Mouse (Mus musculus) embryo, embryonic 11 days (tissue): Measurements from ENCODE around the gene Zfp341.

ENCODE experiments used
- DNase-seq: peaks from one replicate; pipeline ENCODE4 v3.0.0-alpha.2; 2015

Zfp341 gene

DNA sequence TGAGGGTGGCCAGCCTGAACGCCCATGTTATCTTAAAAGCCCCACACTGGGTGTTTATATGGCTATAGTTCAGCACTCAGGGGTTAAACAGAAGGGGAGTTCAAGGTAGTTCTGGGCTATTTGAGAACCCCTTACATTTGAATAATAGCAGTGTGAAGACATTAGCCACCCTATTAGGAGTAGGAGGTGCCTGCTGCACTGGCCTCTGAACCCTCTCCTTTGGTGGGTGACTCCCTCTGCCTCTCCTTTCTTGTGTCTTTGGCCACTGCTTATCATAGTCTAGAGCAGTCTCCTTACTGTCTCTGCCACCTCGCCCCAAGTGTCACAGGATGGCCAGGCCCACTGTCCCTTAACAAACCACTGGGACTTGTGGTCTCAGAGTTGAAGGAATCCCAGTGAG is 67.2 kb downstream of the Zfp341 start:
- DNase-seq = no peak

- DNase-seq = no peak
These were observed 67.8 kb downstream of the Zfp341 start for GRCm38 (mm10) chr2:154680941-154681340.

GRCm38 (mm10) chr2:154682712-154683111 is 69.6 kb downstream of the Zfp341 start:
- DNase-seq = no peak

DNA sequence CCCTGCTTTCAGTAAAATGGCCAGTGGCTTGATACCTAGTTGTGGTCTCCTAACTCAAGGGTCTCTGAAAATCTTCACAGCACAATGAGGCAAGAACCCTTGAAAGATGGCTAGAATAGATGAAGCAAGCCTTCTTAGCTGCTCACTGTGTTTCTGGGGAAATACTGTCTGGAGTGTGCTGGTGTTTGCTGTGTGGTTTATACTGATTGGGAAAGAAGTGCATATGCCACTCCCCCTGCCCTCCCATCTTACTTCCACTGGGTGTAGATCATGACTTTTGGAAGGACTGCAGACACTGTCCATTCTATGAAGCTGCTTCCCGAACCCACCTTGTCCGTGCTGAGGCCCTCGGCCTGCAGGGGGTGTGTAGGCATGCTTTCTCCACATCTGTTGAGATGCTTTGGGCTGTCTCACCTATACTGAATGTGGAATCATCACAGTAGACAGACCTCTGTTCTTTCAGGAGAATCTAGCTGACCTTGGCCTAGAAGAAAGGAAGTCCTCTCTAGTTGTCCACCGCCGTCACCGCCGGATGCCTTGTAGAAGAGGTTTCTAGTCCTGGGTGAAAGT is 71.9 kb downstream of the Zfp341 start:
- no peak for DNase-seq

GRCm38 (mm10) chr2:154685772-154686171 is 72.7 kb downstream of the Zfp341 start:
- DNase-seq = no peak

- no peak for DNase-seq
These were observed 73.7 kb downstream of the Zfp341 start for GRCm38 (mm10) chr2:154686819-154687218.

DNA sequence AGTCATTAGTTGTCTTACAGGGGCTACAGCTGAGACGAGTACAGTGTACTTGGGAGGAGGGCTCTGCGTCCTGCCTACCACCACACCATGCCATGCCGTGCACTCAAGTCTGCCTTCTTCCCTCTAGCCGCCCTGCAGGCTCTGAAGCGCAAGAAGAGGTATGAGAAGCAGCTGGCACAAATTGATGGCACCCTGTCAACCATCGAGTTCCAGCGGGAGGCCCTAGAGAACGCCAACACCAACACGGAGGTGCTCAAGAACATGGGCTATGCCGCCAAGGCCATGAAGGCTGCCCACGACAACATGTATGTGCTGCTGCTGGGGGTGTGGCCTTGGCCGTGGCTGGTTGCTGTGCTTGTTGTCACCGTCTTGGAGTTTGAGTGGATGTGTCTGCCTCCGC is 76.3 kb downstream of the Zfp341 start:
- no peak for DNase-seq

DNA sequence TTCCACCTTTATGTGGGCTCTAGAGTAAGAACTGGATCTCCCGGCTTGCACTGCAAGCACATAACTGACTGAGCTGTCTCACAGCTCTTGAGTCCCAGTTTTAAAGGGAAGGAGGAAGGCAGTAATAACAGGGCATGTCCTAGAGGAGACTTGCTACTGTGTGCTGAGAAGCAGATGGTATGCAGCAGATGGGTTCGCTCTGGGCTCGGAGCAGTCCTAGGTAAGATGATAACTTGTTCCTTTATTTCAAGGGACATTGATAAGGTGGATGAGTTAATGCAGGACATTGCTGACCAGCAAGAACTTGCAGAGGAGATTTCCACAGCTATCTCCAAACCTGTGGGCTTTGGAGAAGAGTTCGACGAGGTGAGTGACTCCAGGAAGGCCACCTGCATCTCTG is 77.9 kb downstream of the Zfp341 start:
- no peak for DNase-seq

GRCm38 (mm10) chr2:154693186-154693940 is 80.3 kb downstream of the Zfp341 start:
- no peak for DNase-seq

- no peak for DNase-seq
These were observed 80.8 kb downstream of the Zfp341 start for GRCm38 (mm10) chr2:154693941-154694256.

- no peak for DNase-seq
These were observed 82.6 kb downstream of the Zfp341 start for GRCm38 (mm10) chr2:154695690-154696089.
